Mouse (Mus musculus) cerebral cortex, adult 2 months (tissue): ENCODE results near the gene Gm49320.

Experiments
- WGBS: fragments of 180-500 bp; shearing (Covaris S2); methylation state at CpG from one replicate; pipeline ENCODE4 v1.1.7; 2018; 5-methylcytosine and 5-hydroxymethylcytosine counted together

Gm49320 gene

DNA sequence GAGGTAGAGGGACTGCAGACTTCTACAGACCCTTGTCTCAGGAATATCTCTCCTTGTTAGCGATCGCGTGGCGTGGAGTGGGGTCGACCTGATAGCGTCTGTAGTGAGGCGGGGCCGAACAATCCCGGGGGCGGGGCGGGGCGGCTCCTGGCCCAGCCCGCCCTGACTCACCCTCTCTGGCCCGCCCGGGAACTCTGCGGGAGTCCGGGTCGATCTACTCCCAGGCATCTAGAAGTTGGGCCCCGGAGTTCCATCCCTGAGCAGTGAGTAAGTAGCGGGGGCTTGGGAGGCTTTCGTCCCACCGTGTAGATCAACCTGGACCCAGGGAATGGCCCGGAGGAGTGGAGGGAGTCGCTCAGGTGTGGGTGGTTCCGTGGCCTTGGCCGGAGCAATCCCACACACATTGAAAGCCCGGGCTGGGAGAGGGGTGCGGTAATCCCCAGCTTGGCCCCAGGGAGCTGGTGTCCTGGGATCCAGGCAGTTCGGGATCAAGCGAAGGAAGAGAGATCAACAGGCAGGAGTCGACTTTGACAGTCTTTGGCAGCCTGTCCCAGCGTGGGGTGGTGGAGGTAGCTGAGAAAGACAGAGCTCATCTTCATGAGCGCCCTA is 11.8 kb upstream of the Gm49320 start, which contains the start of gene Lrrc8e:
Gene Lrrc8e, plus strand, starts transcription at position 89 of the 609 bp plus-strand sequence.
- 10% methylated on average over 33 of the region's 33 CpGs for WGBS

- WGBS: 79% methylated on average over 4 of the region's 4 CpGs
Measured at GRCm38 (mm10) chr8:4227919-4228318, 10.7 kb upstream of the Gm49320 start.

DNA sequence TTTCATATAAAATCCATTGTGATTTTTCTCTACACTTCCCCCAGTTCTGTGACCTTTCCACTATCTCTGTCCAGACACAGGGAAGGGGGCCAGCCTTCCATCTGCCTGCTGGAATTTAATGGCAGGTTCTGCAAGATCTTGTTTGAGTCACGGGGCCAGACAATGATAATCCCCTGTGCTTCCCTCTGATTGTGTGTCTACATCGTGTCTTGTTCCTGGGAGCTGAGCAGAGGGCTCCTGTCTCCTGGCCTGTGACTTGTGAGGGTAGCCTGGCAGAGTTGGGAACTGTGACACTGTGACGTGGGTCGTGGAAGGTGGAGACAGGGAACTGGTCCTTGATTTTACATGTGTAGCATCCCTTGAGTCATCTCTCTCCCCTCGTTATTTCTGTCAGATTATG is 8.9 kb upstream of the Gm49320 start:
- WGBS: 80% methylated on average over 5 of the region's 5 CpGs

- WGBS: 71% methylated on average over 10 of the region's 10 CpGs
Measured at GRCm38 (mm10) chr8:4230612-4231351, 7.9 kb upstream of the Gm49320 start.

- whole genome bisulfite sequencing: 15% methylated on average over 15 of the region's 15 CpGs
Measured at GRCm38 (mm10) chr8:4237814-4238433, 741 bp upstream of the Gm49320 start.

DNA sequence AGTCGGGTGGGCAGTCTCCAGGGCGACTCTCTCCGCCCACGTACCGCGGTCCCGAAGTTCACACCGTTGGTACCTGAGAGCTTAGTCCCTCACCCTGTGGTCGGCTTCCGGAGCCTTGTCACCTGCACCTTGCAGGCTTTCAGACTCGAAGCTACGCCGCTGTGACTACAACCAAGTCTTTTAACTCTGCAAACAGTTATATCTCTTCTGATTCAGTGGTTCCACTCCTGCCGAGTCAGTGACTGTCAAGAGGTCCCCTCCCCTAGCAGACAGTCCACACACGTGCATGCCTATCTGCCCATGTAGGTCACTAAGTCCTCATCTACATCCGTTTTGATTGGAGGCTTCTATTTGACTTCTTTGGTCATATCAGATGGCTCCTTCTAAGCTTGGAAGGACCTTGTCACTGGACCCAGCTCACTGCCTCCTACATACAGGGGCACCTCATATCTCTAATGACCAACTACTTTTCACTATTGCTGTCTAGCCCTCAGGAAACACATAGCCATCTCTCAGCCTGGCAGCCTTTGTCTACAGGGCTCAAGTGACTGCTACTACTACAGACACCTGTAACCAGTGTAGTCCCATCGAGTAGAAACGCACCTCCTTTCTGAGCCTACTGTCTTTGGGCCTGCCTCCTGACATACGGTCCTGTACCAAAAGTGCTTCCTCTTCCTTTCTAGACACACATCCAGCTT is 677 bp downstream of the Gm49320 start:
- WGBS: 10% methylated on average over 19 of the region's 19 CpGs

GRCm38 (mm10) chr8:4245061-4245460 is 6.4 kb downstream of the Gm49320 start:
- WGBS: 90% methylated on average over 5 of the region's 5 CpGs

DNA sequence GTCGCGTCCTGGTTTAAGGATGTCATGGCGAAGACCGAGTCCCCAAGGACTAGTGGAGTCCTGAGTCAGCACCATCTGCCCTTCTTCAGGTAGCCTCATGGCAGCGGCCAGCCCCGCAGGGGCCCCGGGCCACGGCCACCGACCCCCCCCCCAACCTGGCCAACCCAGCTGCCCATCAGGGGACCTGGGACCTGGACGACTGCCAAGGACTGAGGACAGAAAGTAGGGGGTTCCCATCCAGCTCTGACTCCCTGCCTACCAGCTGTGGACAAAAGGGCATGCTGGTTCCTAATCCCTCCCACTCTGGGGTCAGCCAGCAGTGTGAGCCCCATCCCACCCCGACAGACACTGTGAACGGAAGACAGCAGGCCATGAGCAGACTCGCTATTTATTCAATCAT is 7.1 kb downstream of the Gm49320 start:
- 74% methylated on average over 13 of the region's 13 CpGs for WGBS

DNA sequence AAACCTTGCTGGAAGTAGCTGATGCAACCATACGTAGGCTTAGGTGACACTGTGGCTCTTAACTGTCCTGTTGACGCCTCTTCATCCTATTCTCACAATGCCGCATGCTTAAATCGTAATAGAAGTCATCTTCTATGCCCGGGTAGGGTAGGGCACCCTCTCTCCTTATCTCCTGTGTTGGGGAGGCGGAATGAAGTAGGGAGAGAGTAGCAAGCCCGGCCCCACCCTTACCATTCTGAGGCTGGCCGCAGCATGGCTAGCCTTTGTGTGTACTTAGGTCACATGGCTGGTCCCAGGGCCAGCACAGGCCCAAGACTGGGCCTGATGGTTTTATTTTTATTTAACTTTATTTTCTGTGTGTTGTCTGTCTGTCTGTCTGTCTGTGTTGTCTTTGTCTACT is 8.6 kb downstream of the Gm49320 start:
- WGBS: 87% methylated on average over 8 of the region's 8 CpGs

DNA sequence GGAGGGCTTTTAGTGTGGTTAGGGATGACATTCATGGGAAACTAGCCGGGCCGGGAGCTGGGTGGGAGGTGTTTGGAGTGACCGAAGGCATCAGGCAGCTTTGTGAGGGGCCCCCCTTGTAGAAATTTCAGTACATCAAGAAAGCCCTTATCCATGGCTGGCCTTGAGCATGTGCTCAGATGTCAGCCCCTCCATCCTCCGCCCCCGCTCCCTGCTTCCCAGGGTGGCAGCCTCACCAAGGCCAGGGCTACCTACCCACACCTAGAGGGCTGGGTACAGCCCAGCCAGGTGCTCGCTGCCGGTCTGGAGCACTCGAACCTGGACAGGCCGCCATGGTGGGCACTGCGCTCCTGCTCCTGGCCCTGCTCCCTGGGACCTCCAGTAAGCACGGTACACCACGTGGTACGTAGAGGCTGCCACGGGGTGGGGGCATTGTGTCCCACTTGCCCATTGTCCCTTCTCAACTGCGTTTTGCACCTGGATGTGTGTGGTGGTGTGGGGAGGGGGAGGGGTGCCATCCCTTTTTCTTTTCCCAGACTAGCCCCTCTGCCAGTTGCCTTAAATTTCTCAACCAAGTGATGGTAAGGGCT is 9.4 kb downstream of the Gm49320 start, which contains the start of gene Tgfbr3l:
Gene Tgfbr3l, plus strand, starts transcription at position 264 of the 590 bp plus-strand sequence.
- WGBS: 72% methylated on average over 15 of the region's 15 CpGs

DNA sequence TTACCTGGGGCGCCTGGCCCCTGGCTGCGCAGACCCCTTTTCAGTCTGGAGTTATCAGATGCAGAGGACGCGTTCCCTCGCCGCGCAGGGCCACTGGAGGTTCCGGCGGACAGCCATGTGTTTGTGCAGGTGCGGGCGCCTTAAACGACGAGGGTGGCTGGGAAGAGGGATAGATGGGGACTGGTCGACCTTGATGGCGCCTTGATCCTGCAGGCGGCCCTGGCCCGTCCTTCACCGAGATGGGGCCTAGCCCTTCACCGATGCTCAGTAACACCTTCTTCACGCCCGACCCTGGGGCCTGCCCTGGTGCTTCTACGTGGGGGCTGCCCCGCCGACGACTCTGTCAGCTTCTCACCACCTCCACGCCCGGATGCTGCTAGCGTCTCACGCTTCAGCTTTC is 10.5 kb downstream of the Gm49320 start:
- WGBS: 43% methylated on average over 29 of the region's 29 CpGs

DNA sequence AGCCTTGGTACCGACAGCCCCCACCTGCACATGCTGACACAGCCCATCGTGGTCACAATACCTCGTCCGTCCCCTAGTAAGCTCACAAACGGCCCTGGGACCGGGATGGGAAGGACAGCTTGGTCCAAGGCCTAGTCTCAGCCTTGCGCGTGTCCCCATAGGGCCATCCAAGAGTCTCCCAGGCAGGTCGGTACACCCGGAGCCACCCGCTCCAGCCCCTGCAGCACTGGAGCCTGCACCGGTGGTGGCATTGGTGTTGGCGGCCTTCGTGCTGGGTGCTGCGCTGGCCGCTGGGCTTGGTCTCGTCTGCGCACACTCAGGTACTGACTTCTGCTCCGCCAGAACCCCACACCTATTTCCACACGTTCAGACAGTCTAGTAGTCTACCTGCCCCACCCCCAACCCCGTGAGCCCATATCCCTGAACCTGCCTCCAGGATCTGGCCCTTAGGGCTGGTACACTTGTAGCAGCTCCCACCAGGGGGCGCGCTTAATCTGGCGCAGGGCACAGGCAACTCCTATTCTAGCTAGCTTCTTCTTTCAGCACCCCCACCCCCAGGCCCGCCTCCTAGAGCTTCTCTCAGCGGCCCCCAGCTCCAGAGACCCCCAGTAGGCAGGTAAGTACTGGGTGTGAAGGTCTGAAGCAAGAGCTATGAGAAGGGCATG is 11.8 kb downstream of the Gm49320 start:
- 37% methylated on average over 26 of the region's 26 CpGs for WGBS

DNA sequence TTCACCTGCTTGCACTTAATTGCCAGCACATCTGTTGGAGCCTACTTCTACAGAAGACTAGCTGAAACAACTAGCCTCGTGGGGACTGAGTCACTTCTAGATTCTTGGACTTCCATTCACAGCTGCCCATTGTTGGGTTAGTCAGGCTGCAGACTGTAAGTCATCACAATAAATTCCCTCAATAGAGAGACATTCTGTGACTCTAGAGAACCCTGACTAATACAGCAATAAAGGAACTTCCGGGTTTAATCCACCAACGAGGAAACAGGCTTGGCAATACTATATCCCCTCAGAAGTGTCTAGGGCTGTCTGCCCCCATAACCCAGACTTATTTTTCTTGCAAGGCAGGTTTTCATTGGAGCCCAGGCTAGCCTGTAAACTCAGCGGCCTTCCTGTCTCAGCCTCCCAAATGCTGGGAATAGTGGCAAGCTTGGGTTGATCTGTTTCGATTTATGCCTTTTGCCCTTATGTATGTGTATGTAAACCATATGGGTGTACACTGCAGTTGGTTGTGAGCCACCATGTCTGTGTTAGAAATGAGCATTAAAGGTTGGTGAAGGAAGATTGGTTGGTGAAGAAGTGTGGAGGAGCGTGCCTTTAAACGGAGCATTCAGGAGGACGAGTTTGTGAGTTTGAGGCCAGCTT is 13.6 kb downstream of the Gm49320 start:
- WGBS: 40% methylated on average over 8 of the region's 8 CpGs

GRCm38 (mm10) chr8:4252934-4253841 is 14.5 kb downstream of the Gm49320 start, which contains the start of gene Snapc2:
Snapc2 (plus strand) TSS chr8:4253080.
- under 1% methylated on average over 69 of the region's 69 CpGs for WGBS

GRCm38 (mm10) chr8:4254001-4254400 is 15.3 kb downstream of the Gm49320 start:
- 20% methylated on average over 6 of the region's 6 CpGs for WGBS

- 63% methylated on average over 7 of the region's 7 CpGs for WGBS
Measured at GRCm38 (mm10) chr8:4255471-4255870, 16.8 kb downstream of the Gm49320 start.

DNA sequence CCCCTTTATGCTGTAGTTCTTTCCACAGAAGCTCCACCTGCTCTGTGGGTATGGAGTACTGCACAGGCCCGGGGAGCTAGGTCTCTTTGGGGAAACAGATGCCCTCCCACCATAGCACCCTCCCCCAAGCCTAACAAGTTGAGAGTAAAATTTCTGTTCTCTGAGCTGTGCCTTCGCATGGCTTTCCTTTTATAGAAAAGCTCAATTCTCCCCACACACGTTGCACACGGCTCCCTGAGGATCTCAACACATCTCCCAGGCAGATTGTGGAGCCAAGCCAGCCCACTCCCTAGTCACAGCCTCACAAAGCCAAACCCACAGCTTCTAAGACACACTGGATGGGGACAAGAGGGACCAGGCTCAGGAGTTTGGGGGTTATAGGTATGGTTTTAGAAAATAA is 18.2 kb downstream of the Gm49320 start:
- 16% methylated on average over 4 of the region's 4 CpGs for WGBS

DNA sequence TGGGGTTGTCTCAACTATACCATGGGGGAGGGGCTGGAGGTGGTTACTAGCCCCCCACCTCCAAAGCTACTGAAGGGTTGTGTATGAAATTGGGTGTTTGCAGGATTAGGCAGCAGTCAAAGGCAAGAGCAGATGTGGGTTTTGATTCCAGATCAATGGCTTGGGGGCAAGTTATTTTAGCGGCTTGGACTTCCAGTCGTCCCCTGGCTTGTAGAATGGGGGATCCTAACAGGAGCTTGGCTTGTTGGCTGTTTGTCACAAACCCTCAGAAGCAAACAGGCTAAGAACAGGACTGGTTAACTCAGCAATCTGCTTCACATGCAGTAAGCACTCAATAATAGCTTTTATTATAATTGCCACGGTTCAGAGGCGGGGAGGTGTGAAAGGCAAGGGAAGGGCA is 18.7 kb downstream of the Gm49320 start:
- 34% methylated on average over 4 of the region's 4 CpGs for WGBS

DNA sequence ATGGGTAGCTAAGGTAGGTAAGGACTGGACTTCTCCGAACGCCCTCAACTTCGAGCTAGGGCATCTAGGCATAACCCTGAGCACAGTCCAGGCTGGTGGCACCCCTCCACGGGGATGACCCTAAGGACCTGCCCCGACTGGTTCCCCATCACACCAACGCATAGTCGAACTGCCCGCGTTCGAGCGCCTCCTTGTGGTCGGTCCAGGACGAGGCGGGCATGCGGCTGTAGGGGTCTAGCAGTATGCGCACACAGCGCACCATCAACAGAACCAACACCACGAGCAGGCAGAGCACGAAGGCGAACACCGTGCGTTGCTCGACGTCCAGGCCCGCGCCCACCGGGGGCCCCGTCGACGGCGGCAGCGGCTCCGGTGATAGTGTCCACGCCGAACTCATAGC is 19.6 kb downstream of the Gm49320 start:
- WGBS: 3% methylated on average over 26 of the region's 35 CpGs

- WGBS: under 1% methylated on average over 32 of the region's 32 CpGs
Measured at GRCm38 (mm10) chr8:4258678-4259077, 20.0 kb downstream of the Gm49320 start.
